Mouse (Mus musculus) adrenal gland, adult 18-20 months (tissue): ENCODE data around the gene Pip5k1a. TPM values are rescaled to one million over a fixed set of nuclear protein-coding genes. Genes with fewer than 3 reads are reported as not detected.
A peak's percentile ranks its signal among the peaks of the same experiment; 100 is the strongest.
"Not testable (repeated sequence)": the region's sequence is repeated elsewhere in the genome, so short reads cannot be mapped to it uniquely, and the experiment has no call there.

Experiments used
- DNase-seq, 2 experiments: peaks; one replicate each; pipeline ENCODE4 v3.0.0; 2021 to 2022; ENCODE audit warnings: low spot score in 2 of 2
- long read RNA-seq, 2 experiments: library from polyadenylated mRNA; stranded (forward); transcript quantifications; one replicate each; pipeline ENCODE4 v2.0.0; 2021
- total RNA-seq, 2 experiments: library from RNA; stranded (reverse); gene quantifications; 1 replicate in 1 of 2; 2 replicates in 1 of 2; pipeline ENCODE4 v1.2.3; 2021

The Pip5k1a gene
- total RNA-seq, result 10 to 100 TPM; 50.9 to 55.4 TPM
- long read RNA-seq, experiment 1, transcript Pip5k1a-205 (15 exons, 3,663 nt), result major isoform, 10 of 26 reads
- long read RNA-seq, experiment 1, transcript Pip5k1a-206 (15 exons, 3,618 nt), result major isoform, 10 of 26 reads
- long read RNA-seq, experiment 1, partial matches to known transcripts, result 0 of 26 reads
- long read RNA-seq, experiment 1, other reads (novel, unspliced or antisense), result 6 of 26 reads
- long read RNA-seq, experiment 2, transcript Pip5k1a-205 (15 exons, 3,663 nt), result major isoform, 19 of 48 reads
- long read RNA-seq, experiment 2, transcript Pip5k1a-206 (15 exons, 3,618 nt), result minor isoform, 11 of 48 reads
- long read RNA-seq, experiment 2, partial matches to known transcripts, result 3 of 48 reads
- long read RNA-seq, experiment 2, other reads (novel, unspliced or antisense), result 15 of 48 reads

DNA sequence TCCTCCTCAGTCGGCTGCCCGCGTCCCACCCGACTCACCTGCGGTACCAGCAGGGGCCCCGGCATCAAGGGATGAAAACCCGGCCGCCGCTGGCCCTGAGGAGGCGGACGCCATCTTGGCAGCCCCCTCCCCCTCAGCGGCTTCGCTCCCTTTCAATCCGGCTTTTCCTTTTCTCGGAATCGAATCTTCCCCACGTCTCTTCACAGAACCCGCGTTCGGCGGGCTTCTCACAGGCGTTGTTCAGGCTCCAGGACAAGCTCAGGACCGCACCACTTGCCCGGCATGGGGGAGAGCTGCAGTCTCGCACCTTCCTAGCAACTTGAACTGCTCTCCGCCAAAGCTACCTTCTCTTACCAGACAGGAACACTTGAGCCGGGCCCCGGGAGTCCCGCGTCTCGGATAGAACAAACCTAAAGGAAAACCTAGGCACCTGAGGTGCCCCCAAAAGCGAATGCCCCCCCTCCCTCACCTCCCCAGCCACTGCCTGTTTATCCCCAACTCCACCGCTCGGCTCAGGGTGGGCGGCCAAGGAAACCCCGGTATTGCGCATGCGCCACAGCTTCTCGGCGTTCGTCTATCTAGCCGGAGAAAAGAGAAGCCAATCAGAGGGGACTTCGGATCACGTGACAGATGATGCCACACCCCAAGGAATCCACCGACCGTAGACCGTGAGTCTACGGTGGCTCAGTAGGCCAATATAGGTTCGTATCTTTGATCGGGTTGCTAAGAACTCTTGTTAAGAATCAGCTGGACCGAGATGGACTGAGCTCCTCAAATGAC lies at the start of gene Pip5k1a:
Pip5k1a (minus strand) TSS at position 593 of the 780 bp plus-strand sequence.
- DNase-seq, result peak; percentile 90 to 91

GRCm38 (mm10) chr3:95153874-95154273 lies 47.1 kb upstream of the Pip5k1a start:
- DNase-seq, result peak; percentile 33 to 54

GRCm38 (mm10) chr3:95147924-95148323 lies 41.2 kb upstream of the Pip5k1a start:
- DNase-seq, result no peak

DNA sequence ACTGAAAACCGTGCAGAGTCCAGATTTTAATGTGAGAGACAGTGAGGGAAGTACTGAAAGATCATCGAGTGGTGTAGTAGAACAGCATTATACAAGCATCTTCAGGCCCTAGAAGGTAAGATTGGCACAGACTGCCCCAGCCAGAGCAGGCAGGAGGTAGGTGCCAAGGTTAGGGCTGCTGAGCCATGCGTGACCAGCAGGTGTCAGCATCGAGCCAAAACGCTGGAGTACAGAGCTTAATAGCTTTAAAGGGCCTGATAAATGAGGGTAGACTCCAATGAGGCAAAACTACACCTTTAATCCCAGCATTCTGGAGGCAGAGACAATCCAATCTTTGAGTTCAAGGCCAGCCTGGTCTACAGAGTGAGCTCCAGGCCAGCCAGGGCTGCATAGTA lies 35.9 kb upstream of the Pip5k1a start:
- peak; percentile 88 to 90 for DNase-seq

DNA sequence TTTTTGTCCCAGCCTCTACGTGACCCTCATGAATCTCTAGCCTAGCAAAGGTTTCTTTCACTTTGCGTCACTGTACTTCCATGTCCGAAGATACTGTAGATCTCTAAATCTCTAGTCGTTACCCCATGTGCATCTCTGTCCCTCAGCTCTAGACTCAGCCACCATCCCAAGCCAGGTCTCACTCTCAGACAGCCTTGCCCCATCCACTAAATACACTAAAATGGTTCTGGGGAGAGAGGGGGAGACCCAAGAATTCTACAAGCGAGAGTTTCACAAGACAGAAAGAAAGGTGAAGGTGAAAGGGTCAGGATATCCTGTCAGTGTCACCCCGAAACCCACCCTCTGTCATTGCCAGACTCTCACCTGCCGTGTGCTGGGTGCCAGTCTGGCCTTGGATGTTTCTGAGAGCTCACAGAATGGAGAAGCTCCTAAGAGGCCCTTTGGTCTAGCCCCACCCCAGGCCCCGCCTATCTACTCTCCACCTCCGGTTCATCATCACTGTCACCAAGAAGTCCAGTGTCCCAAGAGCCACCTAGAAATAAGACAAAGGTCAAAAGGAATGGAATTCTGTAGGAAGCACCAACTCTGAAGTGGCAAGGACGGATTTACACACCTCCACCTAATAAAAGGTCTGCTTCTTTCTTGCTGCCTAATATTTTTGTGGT lies 35.4 kb upstream of the Pip5k1a start, which contains the start of gene Tnfaip8l2:
Tnfaip8l2 (minus strand) TSS at position 409 of the 665 bp plus-strand sequence.
- DNase-seq, result no peak

DNA sequence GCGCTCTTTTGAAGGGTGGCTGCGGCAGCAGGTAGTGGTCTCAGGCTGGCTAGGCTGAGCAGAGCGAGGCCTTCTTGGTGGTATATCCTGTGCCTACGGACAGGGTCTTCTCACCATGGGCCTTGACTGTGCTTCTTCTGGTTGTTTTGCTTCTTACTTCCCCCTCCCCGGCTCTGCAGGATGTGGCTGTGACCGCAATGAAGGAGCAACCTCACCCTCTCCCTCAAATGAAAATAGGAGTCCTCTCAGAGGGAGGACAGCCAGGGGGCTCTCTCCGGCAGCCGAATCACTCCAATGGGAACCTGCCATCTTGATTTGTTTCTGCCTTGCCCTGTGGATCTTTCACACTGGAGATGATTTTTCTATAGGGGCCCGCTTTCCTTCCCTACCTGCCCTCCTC lies 34.7 kb upstream of the Pip5k1a start:
- no peak for DNase-seq

DNA sequence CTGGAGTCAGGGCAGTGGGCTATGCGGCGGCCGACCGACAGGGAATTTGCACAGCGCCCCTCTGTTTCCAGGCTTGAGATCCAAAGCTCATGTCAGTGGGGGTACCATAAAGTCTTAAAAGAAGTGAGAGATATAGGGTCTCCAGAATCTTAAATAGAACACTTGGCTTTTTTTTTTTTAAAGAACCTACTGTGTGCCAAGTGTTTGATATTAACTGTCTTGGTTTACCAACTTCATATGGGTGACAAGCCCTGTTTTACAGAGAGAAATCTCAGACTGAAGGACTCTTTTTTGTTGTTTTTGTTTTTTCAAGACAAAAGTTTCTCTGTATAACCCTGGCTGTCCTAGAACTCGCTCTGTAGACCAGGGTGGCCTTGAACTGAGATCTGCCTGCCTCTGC lies 34.1 kb upstream of the Pip5k1a start:
- DNase-seq, result no peak

DNA sequence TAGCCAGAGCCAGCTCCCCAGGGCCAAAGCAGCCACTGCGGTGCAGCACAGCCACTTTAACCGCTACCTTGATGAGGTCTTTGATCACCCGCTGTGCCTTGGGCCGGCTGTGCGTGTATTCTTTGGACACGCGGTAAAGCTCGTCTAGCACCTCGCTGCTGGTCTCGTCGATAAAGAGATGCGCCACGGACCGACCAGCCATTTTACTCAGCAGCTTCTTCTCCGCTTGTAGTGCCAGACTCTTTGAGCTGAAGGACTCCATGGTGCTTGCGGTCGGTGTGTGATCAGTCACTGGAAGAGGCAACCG lies 33.5 kb upstream of the Pip5k1a start:
- no peak for DNase-seq

DNA sequence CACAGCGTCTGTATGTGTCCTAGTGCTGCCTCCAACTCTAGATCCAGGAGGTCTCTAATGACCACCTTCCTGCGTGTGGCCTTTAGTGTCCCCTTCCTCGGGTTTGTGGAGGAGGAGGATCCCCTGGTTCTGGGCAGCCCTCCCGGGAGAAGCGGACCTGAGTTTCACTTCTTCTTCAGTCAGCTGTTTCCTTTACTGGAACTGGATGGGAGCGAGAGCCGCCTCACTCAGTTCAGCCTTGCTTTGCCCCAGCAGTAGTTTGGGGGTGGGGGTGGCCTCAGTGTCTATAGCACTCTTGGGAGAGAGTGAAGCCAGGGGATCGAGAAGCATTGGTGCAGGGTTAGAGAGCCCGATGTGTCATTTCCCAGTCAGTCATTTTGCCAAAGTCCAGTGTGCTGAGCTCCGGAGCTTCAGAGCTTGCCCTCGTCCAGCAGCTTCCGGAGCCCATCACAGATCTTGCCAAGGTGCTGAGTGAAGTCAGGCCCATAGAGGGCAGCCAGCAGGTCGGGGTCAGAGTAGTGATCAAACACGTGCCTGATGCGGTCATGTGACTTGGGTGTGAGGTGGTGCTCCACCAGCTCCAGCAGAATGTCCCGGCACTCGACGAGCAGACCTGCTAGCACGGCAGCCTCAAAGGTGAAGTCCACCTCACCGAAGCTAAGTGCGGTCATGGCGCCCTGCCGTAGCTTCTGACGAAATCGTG lies 33.0 kb upstream of the Pip5k1a start:
- DNase-seq, result no peak

GRCm38 (mm10) chr3:95136336-95136735 lies 29.6 kb upstream of the Pip5k1a start:
- DNase-seq, result no peak

GRCm38 (mm10) chr3:95135433-95136052 lies 28.8 kb upstream of the Pip5k1a start:
- DNase-seq, result no peak

GRCm38 (mm10) chr3:95135023-95135422 lies 28.3 kb upstream of the Pip5k1a start:
- DNase-seq, result peak; percentile 45 to 53

DNA sequence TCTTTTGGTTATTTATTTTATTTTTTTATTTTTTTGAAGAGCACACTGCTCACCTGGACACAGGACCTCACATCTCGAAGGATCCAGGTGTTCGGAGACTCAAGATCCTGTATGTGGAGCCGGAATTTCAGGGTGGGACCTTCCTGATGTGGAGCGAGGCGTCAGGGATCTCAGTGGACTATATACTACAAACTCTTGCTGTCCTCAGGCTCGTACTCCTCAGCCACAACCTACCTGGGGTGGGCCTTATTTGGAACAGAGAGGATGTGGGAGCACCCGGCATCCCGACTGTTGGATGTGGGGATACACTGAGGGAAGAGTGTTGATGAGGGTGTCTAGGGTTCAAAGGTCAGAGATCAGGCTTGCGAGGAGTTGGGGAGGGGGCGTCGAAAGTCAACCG lies 27.4 kb upstream of the Pip5k1a start:
- DNase-seq, result not testable (repeated sequence)

DNA sequence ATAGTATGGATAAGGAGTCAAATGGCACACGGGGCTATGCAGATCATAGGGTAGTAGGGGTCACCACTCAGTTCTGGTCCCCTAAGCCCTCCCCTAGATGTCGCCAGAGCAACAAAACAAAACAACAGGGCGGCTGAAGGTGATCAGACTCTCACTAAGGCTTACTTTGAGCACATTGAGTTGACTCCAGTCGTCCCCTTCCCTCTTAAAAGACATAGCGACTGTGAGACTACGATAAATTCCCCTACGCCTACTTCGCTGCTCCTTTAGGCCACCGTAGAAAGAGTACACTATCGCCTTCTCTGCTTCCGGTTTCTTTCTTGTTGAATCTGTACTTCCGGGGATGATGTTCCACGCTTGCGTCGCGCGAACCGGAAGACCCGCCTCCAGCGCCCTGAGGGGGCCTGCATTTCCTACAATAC lies 27.0 kb upstream of the Pip5k1a start, which contains the start of the genes Scnm1 and Lysmd1:
Scnm1 (minus strand) TSS at position 332 of the 422 bp plus-strand sequence.
Lysmd1 (plus strand) TSS at position 409 of the 422 bp plus-strand sequence.
- peak; percentile 69 to 79 for DNase-seq

DNA sequence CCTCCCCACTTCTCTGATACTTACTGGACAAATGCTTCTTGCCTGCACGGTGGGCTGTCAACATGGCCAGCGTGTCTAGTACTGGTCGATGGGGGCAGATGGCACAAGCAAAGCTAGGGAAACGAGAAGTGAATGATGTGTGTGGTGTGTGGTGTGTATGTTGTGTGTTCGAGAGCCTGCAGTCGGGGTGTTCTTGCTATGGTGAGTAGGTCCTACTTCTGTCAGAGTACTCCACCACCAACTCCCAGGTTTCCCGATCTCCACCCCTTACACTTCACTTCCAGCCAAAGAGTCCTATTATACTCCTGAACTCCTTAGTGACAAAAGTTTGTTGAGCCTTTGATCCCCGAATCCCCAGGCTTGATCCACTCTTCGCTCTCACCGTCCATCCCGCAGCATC lies 26.4 kb upstream of the Pip5k1a start:
- DNase-seq, result no peak

GRCm38 (mm10) chr3:95132389-95132788 lies 25.7 kb upstream of the Pip5k1a start:
- not testable (repeated sequence) for DNase-seq

- no peak for DNase-seq
Measured at GRCm38 (mm10) chr3:95130081-95130480, 23.4 kb upstream of the Pip5k1a start.

- DNase-seq, result no peak
Measured at GRCm38 (mm10) chr3:95129226-95129651, 22.5 kb upstream of the Pip5k1a start.

DNA sequence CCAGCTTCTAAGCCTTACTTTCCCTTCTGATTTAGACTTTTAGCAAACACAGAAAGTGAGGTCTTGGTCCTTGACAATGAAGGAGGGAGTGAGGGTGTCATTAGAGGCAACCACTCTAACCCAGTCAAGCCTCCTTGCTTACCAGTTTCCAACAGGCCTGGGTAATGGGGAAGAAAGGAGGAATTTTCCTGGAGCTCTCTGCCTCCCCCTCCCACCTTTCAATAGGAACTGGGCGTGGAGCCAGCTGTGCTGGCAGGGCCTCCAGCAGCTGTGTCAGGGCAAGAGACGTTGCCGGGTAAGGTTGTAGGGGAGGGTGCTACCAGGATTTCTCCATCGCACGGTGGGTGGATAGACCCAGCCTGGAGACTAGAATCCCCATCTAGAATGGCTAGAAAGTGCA lies 18.2 kb upstream of the Pip5k1a start:
- DNase-seq, result no peak

- DNase-seq, result no peak
Measured at GRCm38 (mm10) chr3:95124246-95124645, 17.5 kb upstream of the Pip5k1a start, which contains the start of gene Tmod4. TSS of gene Tmod4 (plus strand) at chr3:95124476.
